Mouse (Mus musculus) frontal cortex, postnatal 36 days (tissue): ENCODE results near the gene Smim6.

ENCODE experiments used
- DNase-seq, 2 experiments: peaks; one replicate each; pipeline ENCODE4 v3.0.0; 2022; ENCODE audit warnings: low spot score in 2 of 2

The Smim6 gene

GRCm38 (mm10) chr11:115933747-115934110, 21.9 kb downstream of the Smim6 start:
- DNase-seq, result no peak

DNA sequence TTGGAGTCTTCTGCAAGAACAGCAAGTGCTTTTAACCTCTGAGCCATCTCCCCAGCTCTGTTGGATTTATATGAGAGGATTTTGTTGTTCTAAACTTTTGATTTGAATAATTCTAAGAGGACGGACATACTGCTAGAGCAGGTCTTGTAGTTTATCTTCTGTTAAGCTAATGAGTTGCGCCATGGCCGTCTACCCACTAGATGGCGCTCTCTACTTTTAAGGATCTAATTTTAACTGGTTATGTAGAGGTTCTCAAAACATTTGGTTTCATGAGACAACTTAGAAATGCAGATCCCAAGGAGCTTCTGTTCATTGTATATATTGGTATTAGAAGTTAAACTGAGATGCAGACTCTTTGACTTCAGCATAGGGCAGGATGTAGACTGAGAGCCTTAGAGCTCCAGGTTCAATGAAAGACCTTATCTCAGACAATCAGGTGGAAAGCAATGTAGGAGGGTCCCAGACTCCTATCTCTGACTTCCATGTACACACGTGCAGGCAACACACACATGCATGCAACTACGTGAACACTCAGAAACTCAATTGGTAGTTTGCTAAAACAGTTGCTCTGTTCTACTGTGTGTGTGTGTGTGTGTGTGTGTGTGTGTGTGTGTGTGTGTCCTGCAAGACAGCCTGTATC, 28.0 kb downstream of the Smim6 start:
- peak; percentile 59 to 84 for DNase-seq

DNA sequence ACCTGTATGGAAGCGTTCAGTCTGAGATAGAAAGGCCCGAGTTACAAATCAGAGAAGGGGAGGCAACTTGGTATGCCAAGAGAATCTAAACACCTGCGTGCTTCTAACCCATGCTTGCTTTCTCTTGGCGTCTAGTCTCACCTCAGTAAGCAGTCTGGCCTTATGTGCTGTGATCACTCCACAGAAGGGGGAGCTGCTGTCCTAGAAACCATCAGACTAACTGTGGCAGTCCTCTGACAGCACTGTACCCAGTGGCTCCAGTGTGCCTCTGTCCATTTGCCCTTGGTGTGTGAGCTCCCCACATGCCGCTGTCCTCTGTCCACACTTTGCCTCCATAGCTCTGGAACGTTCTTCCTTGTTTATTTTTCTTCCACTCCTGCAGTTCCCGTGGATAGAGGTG, 30.2 kb downstream of the Smim6 start:
- no peak for DNase-seq

DNA sequence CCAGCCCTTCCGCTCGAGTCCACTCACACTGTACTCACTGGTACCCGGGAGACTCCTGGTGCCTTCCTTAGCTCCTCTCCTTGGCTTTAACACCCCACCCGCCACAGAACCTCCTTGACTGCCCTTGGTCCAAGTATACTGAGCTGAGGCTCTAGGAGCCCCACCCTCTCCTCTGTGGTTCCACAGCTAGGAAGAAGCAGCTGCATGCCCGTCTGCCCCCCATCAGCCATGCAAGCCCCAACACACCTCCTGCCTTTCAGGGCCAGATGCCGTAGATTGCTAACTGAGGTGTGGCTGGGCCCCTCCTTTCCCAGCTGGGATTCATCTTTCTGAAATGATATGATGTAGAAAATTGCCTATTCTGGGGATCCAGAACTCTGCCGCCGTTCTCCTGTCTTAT, 33.4 kb downstream of the Smim6 start:
- no peak for DNase-seq

GRCm38 (mm10) chr11:115946221-115946828, 34.5 kb downstream of the Smim6 start:
- no peak for DNase-seq

- DNase-seq, result no peak
Observed at GRCm38 (mm10) chr11:115948316-115948715, 36.5 kb downstream of the Smim6 start.

DNA sequence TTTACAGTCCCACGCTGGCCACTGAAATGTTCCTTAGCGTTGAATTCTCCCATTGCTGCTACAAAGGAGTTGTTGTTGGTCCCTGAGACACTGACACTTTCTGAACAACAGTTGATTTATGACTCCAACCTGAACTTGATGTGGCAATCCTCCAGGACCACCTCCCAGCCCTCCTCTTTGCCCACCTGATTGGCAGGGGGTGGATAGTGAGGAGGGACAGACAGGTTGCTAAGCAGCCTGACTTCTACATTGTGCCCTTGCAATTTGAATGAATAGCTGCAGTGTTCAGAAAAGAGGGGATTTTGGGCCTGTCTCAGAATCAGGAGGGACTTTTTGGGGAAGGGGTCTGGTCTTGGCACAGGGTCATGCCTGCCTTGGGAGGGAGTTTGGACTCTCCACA, 38.9 kb downstream of the Smim6 start:
- DNase-seq, result no peak

- DNase-seq, result no peak
Observed at GRCm38 (mm10) chr11:115954712-115955111, 42.9 kb downstream of the Smim6 start.

DNA sequence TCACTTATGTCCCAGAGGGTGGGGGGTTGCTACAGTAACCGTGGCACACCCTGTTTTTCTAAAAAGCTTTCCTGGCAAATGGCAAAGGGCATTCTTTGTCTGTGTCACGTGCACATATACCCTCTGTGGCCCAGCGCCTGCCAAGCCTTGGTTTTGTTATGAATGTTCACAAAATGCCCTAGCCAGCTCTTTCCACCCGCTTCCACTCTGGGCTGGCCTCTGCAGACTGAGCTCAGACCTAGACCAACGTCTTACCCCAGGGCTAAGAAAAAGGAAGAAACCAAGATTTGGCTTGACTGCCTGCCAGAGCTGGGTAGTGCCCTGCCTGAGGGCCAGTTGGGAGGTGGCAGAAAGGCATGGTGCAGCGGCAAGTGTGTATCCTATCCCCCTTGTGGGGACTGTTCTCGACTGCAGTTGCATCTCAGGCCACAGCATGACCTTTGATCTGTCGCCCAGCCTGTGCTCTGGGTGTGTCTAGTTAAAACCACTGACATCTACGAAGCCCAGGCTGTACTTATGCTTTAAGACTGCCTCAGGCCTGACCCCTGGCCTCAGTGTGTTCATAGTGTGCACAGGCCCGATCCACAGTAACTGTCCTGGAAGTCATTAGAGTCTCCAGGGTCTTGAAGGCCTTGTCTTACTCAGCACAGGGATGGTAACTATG, 43.5 kb downstream of the Smim6 start:
- DNase-seq, result no peak

DNA sequence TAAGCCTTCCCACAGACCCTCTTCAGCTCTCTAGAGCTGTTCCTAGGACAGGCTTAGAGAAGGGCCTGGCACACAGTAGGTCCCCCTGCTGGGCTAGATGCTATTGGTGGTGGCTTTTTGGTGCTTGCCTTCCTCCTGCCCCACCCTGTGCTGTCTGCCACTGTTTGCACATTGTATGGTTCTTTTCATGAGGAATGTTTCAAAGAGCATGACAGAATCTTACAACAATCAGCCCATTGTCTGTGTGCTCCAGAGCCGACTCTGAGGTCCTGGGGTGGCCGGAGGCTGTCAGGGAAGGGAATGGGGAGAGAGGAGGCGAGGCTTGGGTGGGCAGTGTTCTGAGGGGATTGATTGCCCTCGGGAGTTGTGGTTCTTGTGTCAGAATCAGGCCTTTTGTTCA, 44.6 kb downstream of the Smim6 start:
- no peak for DNase-seq

GRCm38 (mm10) chr11:115957971-115958370, 46.2 kb downstream of the Smim6 start:
- no peak for DNase-seq

DNA sequence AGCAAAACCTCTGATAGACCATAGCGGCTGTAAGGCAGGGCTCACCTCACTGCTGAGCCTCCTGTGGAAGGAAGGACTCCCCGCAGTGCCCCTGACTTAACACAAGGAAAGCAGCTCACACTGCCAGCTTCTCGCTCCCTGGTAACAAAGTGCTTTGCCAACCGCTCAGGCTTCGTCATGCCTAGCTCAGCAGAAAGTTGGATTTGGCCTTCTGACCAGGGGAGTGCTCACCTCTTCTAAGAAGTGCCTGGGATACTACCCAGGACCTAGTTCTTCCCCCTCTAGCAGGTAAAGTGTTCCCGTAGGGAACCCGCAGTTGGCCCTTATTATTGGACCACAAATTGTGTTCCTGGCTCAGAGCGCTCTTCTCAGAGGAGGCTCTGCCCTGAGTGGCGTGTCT, 47.2 kb downstream of the Smim6 start:
- no peak for DNase-seq

DNA sequence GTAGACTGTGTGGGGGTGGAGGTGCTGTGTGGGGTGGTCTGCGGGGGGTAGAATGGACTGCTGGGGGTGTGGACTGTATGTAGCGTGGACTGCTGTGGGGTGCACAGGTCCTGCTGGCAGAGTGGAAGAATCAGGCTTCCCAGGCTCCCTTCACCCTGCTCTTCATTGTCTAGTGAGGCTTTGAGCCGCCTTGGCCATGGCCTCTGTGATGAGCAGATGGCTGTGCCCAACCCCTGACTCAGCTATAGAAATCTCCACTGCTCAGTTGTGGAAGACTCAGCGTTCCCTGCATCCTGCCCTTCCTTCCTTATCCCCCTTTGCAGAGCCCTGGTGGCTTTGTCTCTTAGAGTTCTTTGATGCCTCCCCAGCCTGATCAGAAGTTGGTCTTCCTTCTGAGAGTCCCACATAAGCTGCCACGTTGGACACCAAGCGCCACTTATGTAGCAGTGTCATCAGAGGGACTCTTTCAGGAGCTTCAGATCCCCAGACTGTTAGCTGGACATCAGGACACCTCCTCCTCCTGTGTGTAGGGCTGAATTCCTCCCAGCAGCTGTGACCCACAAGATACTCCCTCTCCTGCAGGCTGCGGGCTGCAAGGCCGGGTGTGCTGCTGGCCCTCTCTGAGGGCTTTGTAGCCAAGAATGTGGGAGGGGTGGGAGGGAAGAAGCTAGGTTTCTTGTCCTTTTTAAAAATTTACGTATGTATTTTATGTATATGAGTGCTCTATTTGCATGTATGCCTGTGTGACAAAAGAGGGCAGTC, 51.0 kb downstream of the Smim6 start:
- DNase-seq, result no peak
